Mouse (Mus musculus) neural tube, embryonic 14.5 days (tissue): ENCODE data around the gene Caskin2. TPM values are rescaled to one million over a fixed set of nuclear protein-coding genes. Genes with fewer than 3 reads are reported as not detected.
"Not testable (repeated sequence)": the region's sequence is repeated elsewhere in the genome, so short reads cannot be mapped to it uniquely, and the experiment has no call there.

Source experiments
- ATAC-seq: fragments of 200-750 bp; cut with Nextera tagmentation; 2 replicates; pipeline ENCODE4 v1.8.0; 2017; ENCODE audit warnings: low read depth, mild to moderate bottlenecking, moderate TSS enrichment, moderate library complexity
- H3K27ac ChIP-seq: fragments of 300-500 bp; sonication (generic); 2 replicates; pipeline ENCODE4 v1.5.1; 2014; ENCODE audit warnings: low read depth, mild to moderate bottlenecking, control low read depth, low read length, moderate library complexity, mixed read lengths
- H3K27me3 ChIP-seq: fragments of 300-500 bp; sonication (generic); 2 replicates; pipeline ENCODE4 v1.6.1; 2014; ENCODE audit warnings: low read length; ENCODE audit not compliant: control insufficient read depth, insufficient read depth
- H3K36me3 ChIP-seq: fragments of 300-500 bp; sonication (generic); 2 replicates; pipeline ENCODE4 v1.6.1; 2014; ENCODE audit warnings: low read length, mixed read lengths; ENCODE audit not compliant: control insufficient read depth, insufficient read depth
- H3K4me1 ChIP-seq: fragments of 300-500 bp; sonication (generic); 2 replicates; pipeline ENCODE4 v1.6.1; 2014; ENCODE audit warnings: low read length; ENCODE audit not compliant: control insufficient read depth, insufficient read depth
- H3K4me2 ChIP-seq: fragments of 300-500 bp; sonication (generic); 2 replicates; pipeline ENCODE4 v1.6.1; 2014; ENCODE audit warnings: mild to moderate bottlenecking, low read depth, low read length, control low read depth
- H3K4me3 ChIP-seq: fragments of 300-500 bp; sonication (generic); 2 replicates; pipeline ENCODE4 v1.5.1; 2014; ENCODE audit warnings: low read depth, low read length, control low read depth, mixed read lengths
- H3K9ac ChIP-seq: fragments of 300-500 bp; sonication (generic); replicated peaks from 2 replicates; pipeline ENCODE4 v1.6.1; 2014; ENCODE audit warnings: low read depth, mild to moderate bottlenecking, control low read depth, low read length, mixed read lengths
- H3K9me3 ChIP-seq: fragments of 300-500 bp; sonication (generic); 2 replicates; pipeline ENCODE4 v1.6.1; 2016; ENCODE audit warnings: low read length; ENCODE audit not compliant: control insufficient read depth
- WGBS: fragments of 180-500 bp; shearing (Covaris S2); extraction: QIAGEN DNeasy Blood & Tissue Kit; methylation state at CpG from one replicate; pipeline ENCODE4 v1.1.7; 2014; 5-methylcytosine and 5-hydroxymethylcytosine counted together
- polyA plus RNA-seq: library from polyadenylated mRNA; unstranded; fragments of >200 nt; fragmentation: Nextera tagmentation; extraction: Ambion mirVana; gene quantifications from 2 replicates; pipeline ENCODE4 v1.2.1, GENCODE M21; 2014

Caskin2 gene
- 9.5 and 13.1 TPM in 2 replicates for polyA plus RNA-seq

GRCm38 (mm10) chr11:115813507-115814296 is at the start of gene Caskin2:
Caskin2 (minus strand) TSS chr11:115813639.
- peak within 1 kb of the TSS; percentile 52; the same call in 1 of the 2 replicates for H3K27ac ChIP-seq
- no peaks in the 10 kb centered on the region for H3K27me3 ChIP-seq
- H3K4me2 ChIP-seq: peak within 1 kb of the TSS; percentile 97
- H3K9me3 ChIP-seq: no peaks in the 10 kb centered on the region
- H3K4me1 ChIP-seq: peaks cover 29% of the 10 kb centered on the region
- peak; percentile 89 for ATAC-seq
- H3K9ac ChIP-seq: peak within 1 kb of the TSS; percentile 77
- peak within 1 kb of the TSS; percentile 89 for H3K4me3 ChIP-seq
- no peaks in the 10 kb centered on the region for H3K36me3 ChIP-seq
- WGBS: under 1% methylated on average over 40 of the region's 44 CpGs

- peak; percentile 86; the same call in 1 of the 2 replicates for ATAC-seq
- H3K9ac ChIP-seq: peak overlapping the region; percentile 39; the same call in 1 of the 2 replicates
- H3K27me3 ChIP-seq: peaks cover 27% of the 10 kb centered on the region
- H3K4me3 ChIP-seq: peak overlapping the region; percentile 26
- H3K36me3 ChIP-seq: no peaks in the 10 kb centered on the region
- H3K27ac ChIP-seq: no peak overlapping the region
- WGBS: 2% methylated on average over 57 of the region's 75 CpGs
- no peaks in the 10 kb centered on the region for H3K9me3 ChIP-seq
- 0 out of 2 replicates have a peak, but pooled peaks cover 6% of the 10 kb centered on the region for H3K4me1 ChIP-seq
- H3K4me2 ChIP-seq: peak overlapping the region; percentile 44
Observed at GRCm38 (mm10) chr11:115859143-115859945, 45.9 kb upstream of the Caskin2 start.

DNA sequence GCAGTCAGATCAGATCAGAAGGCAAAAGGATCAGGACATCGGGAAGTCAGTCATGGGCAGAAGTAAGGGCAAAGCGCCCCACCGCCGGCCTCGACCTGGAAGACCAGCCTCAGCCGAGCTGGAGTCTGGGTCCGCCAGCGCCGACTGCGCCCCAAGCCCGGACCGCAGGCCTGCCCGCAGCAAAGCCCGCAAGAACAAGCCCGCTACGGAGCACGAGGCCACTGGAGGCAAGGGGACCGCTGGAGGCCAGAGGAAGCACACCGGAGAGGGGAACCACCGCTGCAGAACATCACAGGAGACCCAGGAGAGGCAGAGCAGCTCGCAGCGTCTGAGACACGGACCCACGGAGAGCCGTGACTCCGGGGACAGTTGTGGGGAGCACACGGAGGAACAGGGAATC is 44.9 kb upstream of the Caskin2 start, which contains the start of gene Myo15b:
TSS of gene Myo15b (plus strand) at position 53 of the 400 bp plus-strand sequence.
- Histone ChIP-seq H3K4me3 (peak within 1 kb of the TSS; percentile 26), H3K36me3 (no peaks in the 10 kb centered on the region), H3K4me2 (peak within 1 kb of the TSS; percentile 44), H3K9ac (peak within 1 kb of the TSS; percentile 39; the same call in 1 of the 2 replicates), H3K27me3 (peaks cover 27% of the 10 kb centered on the region), H3K9me3 (no peaks in the 10 kb centered on the region), H3K4me1 (0 out of 2 replicates have a peak, but pooled peaks cover 6% of the 10 kb centered on the region), H3K27ac (no peak within 1 kb of the TSS)
- ATAC-seq: no peak
- WGBS: 11% methylated on average over 27 of the region's 27 CpGs

GRCm38 (mm10) chr11:115857936-115858335 is 44.5 kb upstream of the Caskin2 start:
- no peaks in the 10 kb centered on the region for H3K9me3 ChIP-seq
- no peak overlapping the region for H3K27ac ChIP-seq
- 37% methylated on average over 13 of the region's 13 CpGs for WGBS
- peaks cover 27% of the 10 kb centered on the region for H3K27me3 ChIP-seq
- no peak overlapping the region for H3K4me2 ChIP-seq
- no peak overlapping the region for H3K4me3 ChIP-seq
- H3K4me1 ChIP-seq: 0 out of 2 replicates have a peak, but pooled peaks cover 6% of the 10 kb centered on the region
- H3K9ac ChIP-seq: no peak overlapping the region
- no peak for ATAC-seq
- H3K36me3 ChIP-seq: no peaks in the 10 kb centered on the region

GRCm38 (mm10) chr11:115857146-115857545 is 43.7 kb upstream of the Caskin2 start:
- peaks cover 27% of the 10 kb centered on the region for H3K27me3 ChIP-seq
- not testable (repeated sequence) for ATAC-seq
- WGBS: 93% methylated on average over 4 of the region's 4 CpGs

DNA sequence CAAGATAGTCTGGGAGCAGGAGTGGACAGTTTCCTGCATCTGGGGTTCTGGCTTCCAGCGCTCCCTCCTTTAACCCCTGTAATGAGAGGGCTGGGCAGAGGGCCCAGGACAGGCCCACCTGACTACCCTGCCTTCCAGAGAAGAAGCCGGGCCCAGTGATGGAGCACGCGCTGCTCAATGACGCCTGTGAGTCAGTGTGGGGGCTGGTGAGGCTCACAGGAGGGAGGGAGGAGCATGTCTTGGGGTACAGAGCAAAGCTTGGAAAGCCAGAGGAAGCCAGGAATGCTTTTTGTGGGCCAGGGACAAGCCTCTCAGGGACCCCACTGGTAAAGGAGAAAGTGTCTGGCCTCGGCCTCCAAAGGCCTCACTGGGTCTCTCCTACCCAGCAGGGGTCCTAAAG is 41.2 kb upstream of the Caskin2 start:
- WGBS: 93% methylated on average over 6 of the region's 6 CpGs
- Histone ChIP-seq H3K9me3 (no peaks in the 10 kb centered on the region), H3K4me3 (no peak overlapping the region), H3K4me2 (no peak overlapping the region), H3K27me3 (peaks cover 21% of the 10 kb centered on the region), H3K27ac (no peak overlapping the region), H3K4me1 (0 out of 2 replicates have a peak, but pooled peaks cover 6% of the 10 kb centered on the region), H3K9ac (no peak overlapping the region), H3K36me3 (no peaks in the 10 kb centered on the region)
- no peak for ATAC-seq

More at GRCm38 (mm10) chr11:115857146-115857545, 43.7 kb upstream of the Caskin2 start:
- H3K27ac ChIP-seq, H3K9ac ChIP-seq, H3K4me3 ChIP-seq, H3K4me1 ChIP-seq, H3K36me3 ChIP-seq, H3K4me2 ChIP-seq, H3K9me3 ChIP-seq: not testable (repeated sequence)

GRCm38 (mm10) chr11:115845819-115846218 is 32.4 kb upstream of the Caskin2 start:
- 94% methylated on average over 2 of the region's 2 CpGs for WGBS
- no peak overlapping the region for H3K27ac ChIP-seq
- H3K9ac ChIP-seq: no peak overlapping the region
- H3K36me3 ChIP-seq: no peaks in the 10 kb centered on the region
- ATAC-seq: no peak
- H3K4me2 ChIP-seq: no peak overlapping the region
- H3K4me3 ChIP-seq: no peak overlapping the region
- no peaks in the 10 kb centered on the region for H3K9me3 ChIP-seq
- no peaks in the 10 kb centered on the region for H3K27me3 ChIP-seq
- no peaks in the 10 kb centered on the region for H3K4me1 ChIP-seq

DNA sequence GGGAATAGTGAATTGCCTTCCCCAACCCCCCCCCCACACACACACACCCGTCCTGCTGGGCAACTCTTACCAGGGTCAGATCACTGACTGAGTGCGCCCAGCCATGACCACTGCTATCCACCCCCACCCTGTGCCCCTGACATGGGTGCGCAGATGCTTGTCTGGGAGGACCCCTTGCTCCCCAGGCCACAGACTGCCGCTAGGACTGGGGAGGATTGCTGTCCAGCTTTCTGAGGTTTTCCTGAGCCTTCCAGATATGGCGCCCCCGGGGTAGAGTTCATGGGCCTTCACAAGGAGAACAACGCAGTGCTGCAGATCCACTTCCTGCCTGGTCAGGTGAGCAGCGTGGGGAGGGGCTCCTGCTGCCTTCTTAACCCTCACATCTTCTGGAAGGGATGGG is 30.8 kb upstream of the Caskin2 start:
- no peaks in the 10 kb centered on the region for H3K9me3 ChIP-seq
- H3K4me2 ChIP-seq: no peak overlapping the region
- no peak overlapping the region for H3K4me3 ChIP-seq
- WGBS: 82% methylated on average over 8 of the region's 8 CpGs
- no peaks in the 10 kb centered on the region for H3K36me3 ChIP-seq
- H3K27ac ChIP-seq: no peak overlapping the region
- no peak for ATAC-seq
- H3K4me1 ChIP-seq: no peaks in the 10 kb centered on the region
- H3K27me3 ChIP-seq: no peaks in the 10 kb centered on the region
- H3K9ac ChIP-seq: no peak overlapping the region
